Mouse (Mus musculus) CD4-positive, CD25-positive, alpha-beta regulatory T cell, adult 9 weeks (primary cell): ENCODE data around the gene C87436. TPM values are rescaled to one million over a fixed set of nuclear protein-coding genes. Genes with fewer than 3 reads are reported as not detected.

Experiments
- polyA plus RNA-seq: library from polyadenylated mRNA; unstranded; fragments of 100-300 nt; shearing (Covaris generic); gene quantifications from one replicate; pipeline ENCODE4 v1.2.1, GENCODE M21; 2017

C87436 gene
- polyA plus RNA-seq = 60.4 TPM

DNA sequence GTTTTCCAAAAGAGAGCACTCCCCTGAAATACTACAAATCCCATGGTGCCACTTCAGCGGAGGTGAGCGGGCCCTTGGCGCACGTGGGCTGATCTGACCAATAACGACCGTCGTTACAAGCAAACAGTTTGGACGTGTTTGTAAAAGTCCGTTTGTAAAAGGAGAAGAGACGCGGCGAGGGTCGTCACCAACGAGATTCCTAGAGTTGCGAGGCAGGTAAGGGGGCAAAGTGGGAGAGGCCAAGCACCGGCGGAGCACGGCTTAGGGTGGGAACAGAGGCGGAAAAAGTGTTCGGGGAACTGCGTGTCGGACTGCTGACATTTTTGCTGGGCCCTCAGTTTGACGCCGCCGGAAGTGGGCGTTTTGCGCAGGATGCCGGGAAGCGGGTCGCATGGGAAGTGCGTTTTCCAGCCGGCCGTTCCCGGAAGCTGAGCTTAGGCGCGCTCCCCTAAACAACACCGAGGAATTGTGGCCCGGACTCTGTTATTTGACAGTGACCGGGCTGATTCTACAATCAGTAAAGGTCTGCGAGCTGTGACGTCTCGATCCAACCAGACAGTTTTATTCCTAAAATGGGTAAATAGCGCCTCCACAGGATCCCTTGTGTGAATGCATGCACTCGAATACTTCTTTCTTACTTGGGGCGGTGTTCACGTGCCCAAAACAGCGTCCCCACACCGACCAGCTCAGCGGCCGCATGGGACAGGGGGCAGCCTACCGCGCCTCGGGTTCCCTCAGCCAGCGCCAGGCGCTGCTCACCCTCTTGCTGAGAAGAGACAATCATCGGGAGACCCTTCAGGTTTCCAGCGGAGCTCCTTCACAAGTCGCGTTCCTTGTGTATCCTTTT, at the start of gene C87436:
TSS of gene C87436 (plus strand) at position 103 of the 847 bp plus-strand sequence.

DNA sequence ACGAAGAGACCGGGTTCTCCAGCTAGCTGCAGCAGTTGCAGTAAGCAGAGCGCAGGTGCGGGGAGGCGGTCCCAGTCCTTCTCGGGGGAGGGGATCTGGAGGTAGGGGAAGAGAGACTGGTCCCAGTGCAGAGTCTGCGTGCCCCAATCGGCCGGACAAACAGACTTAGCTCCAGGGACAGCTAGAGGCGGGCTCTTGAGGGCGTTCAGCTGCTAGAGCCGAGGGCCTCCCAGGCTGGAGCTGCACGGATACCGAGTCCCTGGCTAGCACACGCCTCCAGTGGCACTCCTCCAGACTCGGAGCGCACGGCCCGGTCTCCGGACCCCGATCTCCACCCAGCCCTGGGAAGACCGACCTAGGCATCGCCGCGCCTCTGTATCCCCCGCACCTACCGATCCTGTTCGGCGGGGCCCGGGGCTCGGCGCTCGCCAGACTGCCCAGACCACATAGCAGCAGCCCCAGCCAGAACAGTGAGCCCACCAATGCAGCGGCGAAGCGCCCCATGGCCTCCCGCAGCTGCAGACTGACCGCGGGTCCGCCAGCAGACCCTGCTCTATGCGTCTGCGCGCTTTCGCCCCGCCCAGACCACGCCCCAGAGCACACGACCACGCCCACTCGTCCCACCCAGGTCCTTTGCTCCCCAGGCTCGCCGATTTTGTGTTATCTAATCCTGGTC, 41.5 kb upstream of the C87436 start, which contains the start of gene Pcyox1:
TSS of gene Pcyox1 (minus strand) at position 574 of the 676 bp plus-strand sequence.

DNA sequence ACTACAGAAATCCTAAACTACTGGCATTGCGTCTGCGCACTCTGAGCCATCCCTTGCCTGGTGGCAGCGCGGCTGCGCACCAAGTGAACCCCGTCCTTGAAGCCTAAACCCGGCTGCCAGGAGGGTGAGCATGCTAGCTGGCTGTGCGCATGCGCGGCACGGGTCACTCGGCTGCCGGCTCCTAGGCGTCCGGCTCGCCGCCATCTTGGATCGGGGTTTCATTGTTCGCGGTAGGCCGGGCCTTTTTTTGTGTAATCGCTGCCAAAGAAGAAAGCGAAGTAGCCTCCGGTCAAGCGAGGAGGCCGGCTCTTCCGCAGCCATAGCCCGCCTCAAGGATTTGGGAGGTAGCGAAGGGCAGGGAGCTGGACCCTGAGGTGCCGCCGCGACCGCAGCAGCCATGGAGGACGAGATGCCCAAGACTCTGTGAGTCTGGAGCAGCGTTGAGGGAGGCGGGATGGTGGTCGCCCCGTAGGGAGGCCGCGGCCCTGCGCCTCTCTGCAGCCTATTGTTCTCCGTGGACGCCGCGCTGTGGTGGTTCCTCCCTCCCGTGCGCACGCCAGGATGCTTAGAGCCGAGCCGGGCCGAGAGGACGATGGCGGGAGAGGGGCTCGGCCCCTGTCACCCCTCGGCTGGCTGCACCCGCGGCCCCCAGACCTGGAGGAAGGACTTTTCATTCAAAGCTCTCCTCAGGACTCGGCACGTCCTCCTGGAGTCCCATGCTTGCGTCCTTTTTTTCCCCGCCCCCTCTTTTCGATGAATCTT, 33.9 kb upstream of the C87436 start, which contains the start of gene Tia1:
TSS of gene Tia1 (plus strand) at position 120 of the 762 bp plus-strand sequence.

DNA sequence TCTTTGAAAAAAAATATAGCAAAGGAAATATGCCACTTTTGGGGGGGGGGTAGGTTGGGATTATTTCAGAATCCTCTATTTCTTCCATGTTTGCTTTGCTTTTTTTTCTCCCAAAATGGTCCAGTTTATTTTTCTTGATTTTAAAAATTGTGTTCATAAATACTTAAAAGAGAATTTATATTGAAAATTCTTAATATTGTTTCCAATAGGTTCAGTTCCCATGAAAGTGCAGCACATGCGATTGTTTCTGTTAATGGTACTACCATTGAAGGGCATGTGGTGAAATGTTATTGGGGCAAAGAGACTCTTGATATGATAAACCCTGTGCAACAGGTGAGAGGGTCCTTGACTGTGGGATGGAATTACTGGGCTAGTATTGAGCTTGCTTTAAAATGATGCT, 11.8 kb upstream of the C87436 start, which contains the start of gene Gm44790:
TSS of gene Gm44790 (plus strand) at position 301 of the 400 bp plus-strand sequence.

Other genes starting within 250 kb of the C87436 start
- not detected for gene Tgfa, start 243.2 kb upstream of the C87436 start, polyA plus RNA-seq
- 49.3 TPM for gene Fam136a, start 72.7 kb upstream of the C87436 start, polyA plus RNA-seq
- gene Snrpg, start 67.1 kb upstream of the C87436 start, polyA plus RNA-seq = 452 TPM
- gene Pcyox1, start 41.2 kb upstream of the C87436 start, polyA plus RNA-seq = 15.4 TPM
- gene Tia1, start 34.2 kb upstream of the C87436 start, polyA plus RNA-seq = 130 TPM
- not detected for gene Gm44790, start 11.7 kb upstream of the C87436 start, polyA plus RNA-seq
- 46.9 TPM for gene Pcbp1, start 87.9 kb downstream of the C87436 start, polyA plus RNA-seq
- 0.47 TPM for gene Asprv1, start 189.8 kb downstream of the C87436 start, polyA plus RNA-seq
- 27.1 TPM for gene Mxd1, start 230.8 kb downstream of the C87436 start, polyA plus RNA-seq
- 89.6 TPM for gene Snrnp27, start 246.1 kb downstream of the C87436 start, polyA plus RNA-seq